Mouse (Mus musculus) heart, adult 9 months (tissue): ENCODE data around the gene Gm7247.
"Not testable (repeated sequence)": the region's sequence is repeated elsewhere in the genome, so short reads cannot be mapped to it uniquely, and the experiment has no call there.

ENCODE experiments used
- DNase-seq, 2 experiments: peaks; one replicate each; pipeline ENCODE4 v3.0.0; 2022; ENCODE audit warnings: low spot score in 2 of 2

Gene Gm7247

GRCm38 (mm10) chr14:51495781-51496180, 134.2 kb downstream of the Gm7247 start:
- DNase-seq = no peak

- DNase-seq = no peak
Measured at GRCm38 (mm10) chr14:51496955-51497354, 135.4 kb downstream of the Gm7247 start.

- no peak for DNase-seq
Measured at GRCm38 (mm10) chr14:51497958-51498357, 136.4 kb downstream of the Gm7247 start.

GRCm38 (mm10) chr14:51499707-51500275, 138.2 kb downstream of the Gm7247 start:
- DNase-seq = no peak

GRCm38 (mm10) chr14:51500461-51500860, 138.9 kb downstream of the Gm7247 start:
- no peak for DNase-seq

- DNase-seq = no peak
Measured at GRCm38 (mm10) chr14:51507416-51507815, 145.9 kb downstream of the Gm7247 start.

GRCm38 (mm10) chr14:51552490-51552889, 190.9 kb downstream of the Gm7247 start, which contains the start of gene Gm5622:
Gene Gm5622, plus strand, starts transcription at chr14:51552790.
- no peak for DNase-seq

- not testable (repeated sequence) for DNase-seq
Measured at GRCm38 (mm10) chr14:51573963-51574362, 212.4 kb downstream of the Gm7247 start, which contains the start of gene Gm17175. Gene Gm17175, minus strand, starts transcription at chr14:51574063.

- not testable (repeated sequence) for DNase-seq
Measured at GRCm38 (mm10) chr14:51592039-51592438, 230.5 kb downstream of the Gm7247 start, which contains the start of gene Gm17174. Gene Gm17174, minus strand, starts transcription at chr14:51592139.

GRCm38 (mm10) chr14:51611210-51611609, 249.7 kb downstream of the Gm7247 start, which contains the start of gene Gm17078:
Gene Gm17078, minus strand, starts transcription at chr14:51611310.
- no peak for DNase-seq
